Comparison of ENCODE assay signal across 17 mouse cellular contexts in genomic region chr7:46483050-46483449, GRCm38 (mm10).
DNase-seq lines count a peak whose midpoint lies in the region; ATAC-seq and TF ChIP-seq lines count a peak whose summit lies in the region.
"Had no signal": no experiment of that assay in that cellular context is flagged by ENCODE, and none has a peak within 500 bp of the region (broad histone marks: within the 10 kb centered on the region; RNA-seq: fewer than 3 reads in every experiment).

No protein-coding gene starts in this region.

- H3K9me3 ChIP-seq in heart, embryonic 15.5 days (replicated peaks) = no peaks in the 10 kb centered on the region
- no peaks in the 10 kb centered on the region for H3K9me3 ChIP-seq in embryonic facial prominence, embryonic 10.5 days
- H3K9me3 ChIP-seq in midbrain, embryonic 15.5 days = no peaks in the 10 kb centered on the region
- H3K9me3 ChIP-seq: heart, embryonic 12.5 days; hindbrain, embryonic 15.5 days had no signal

- H3K27ac ChIP-seq in heart, embryonic 15.5 days = peak overlapping the region; percentile 78; the same call in 1 of the 2 replicates
- H3K27ac ChIP-seq in embryonic facial prominence, embryonic 10.5 days (replicated peaks) = 0 out of 2 replicates have a peak overlapping the region, but pooled peaks have one; percentile 19
- peak overlapping the region; percentile 84 for H3K27ac ChIP-seq in gastrocnemius, adult 2 months
- H3K27ac ChIP-seq in midbrain, embryonic 15.5 days = 0 out of 2 replicates have a peak overlapping the region, but pooled peaks have one; percentile 25
- H3K27ac ChIP-seq: hindbrain, embryonic 15.5 days had no signal

- no peak overlapping the region for H3K9ac ChIP-seq in heart, embryonic 15.5 days
- H3K9ac ChIP-seq in midbrain, embryonic 15.5 days = no peak overlapping the region
- H3K9ac ChIP-seq: heart, embryonic 12.5 days; hindbrain, embryonic 15.5 days had no signal

- no peak overlapping the region for H3K4me2 ChIP-seq in heart, embryonic 15.5 days
- no peak overlapping the region for H3K4me2 ChIP-seq in midbrain, embryonic 15.5 days
- H3K4me2 ChIP-seq: heart, embryonic 12.5 days; hindbrain, embryonic 15.5 days had no signal

- H3K27me3 ChIP-seq in heart, embryonic 15.5 days = no peaks in the 10 kb centered on the region
- no peaks in the 10 kb centered on the region for H3K27me3 ChIP-seq in embryonic facial prominence, embryonic 10.5 days (replicated peaks; ENCODE audit: low read depth, poor library complexity, severe bottlenecking)
- H3K27me3 ChIP-seq in midbrain, embryonic 15.5 days (replicated peaks) = no peaks in the 10 kb centered on the region
- H3K27me3 ChIP-seq: heart, embryonic 12.5 days; hindbrain, embryonic 15.5 days had no signal

- WGBS in heart, embryonic 15.5 days = 45% methylated on average over 10 of the region's 10 CpGs
- WGBS in embryonic facial prominence, embryonic 10.5 days = 83% methylated on average over 10 of the region's 10 CpGs
- 72% methylated on average over 10 of the region's 10 CpGs for WGBS in midbrain, embryonic 15.5 days

- TF ChIP-seq CTCF in gastrocnemius, adult 2 months (IDR thresholded peaks at IDR 0.05) = no peak

- intact Hi-C loops in gastrocnemius, adult 2 months (cut with DNase I) = loop anchor here (5.0 kb wide), 1 partner anchor 86 kb away; the partner anchor contains the start of gene Kcnc1

- H3K4me1 ChIP-seq in heart, embryonic 15.5 days (replicated peaks) = peaks cover 22% of the 10 kb centered on the region
- peaks cover 17% of the 10 kb centered on the region for H3K4me1 ChIP-seq in embryonic facial prominence, embryonic 10.5 days
- peaks cover 7% of the 10 kb centered on the region for H3K4me1 ChIP-seq in midbrain, embryonic 15.5 days

- no peak overlapping the region for H3K4me3 ChIP-seq in heart, embryonic 15.5 days
- H3K4me3 ChIP-seq in embryonic facial prominence, embryonic 10.5 days = no peak overlapping the region
- no peak overlapping the region for H3K4me3 ChIP-seq in gastrocnemius, adult 2 months
- H3K4me3 ChIP-seq in midbrain, embryonic 15.5 days = no peak overlapping the region
- H3K4me3 ChIP-seq: heart, embryonic 12.5 days; hindbrain, embryonic 15.5 days had no signal

- DNase-seq in heart, adult 18-20 months = no peak
- no peak for DNase-seq in embryonic facial prominence, embryonic 10.5 days (ENCODE audit: low spot score)
- peak; percentile 62 for DNase-seq in gastrocnemius, adult 2 months
- no peak for DNase-seq in left cerebral cortex, adult 8-10 months (ENCODE audit: low spot score in 2 of 2)
- no peak for DNase-seq in liver
- DNase-seq: cerebellum, postnatal 10 days; kidney, adult 18-20 months; kidney, postnatal 14 days; lung, adult 18-20 months; lung, postnatal 36 days; right cerebral cortex, postnatal 4 days; thymus, postnatal 25 days had no signal

- H3K36me3 ChIP-seq in heart, embryonic 15.5 days = no peaks in the 10 kb centered on the region
- no peaks in the 10 kb centered on the region for H3K36me3 ChIP-seq in embryonic facial prominence, embryonic 10.5 days (replicated peaks)
- no peaks in the 10 kb centered on the region for H3K36me3 ChIP-seq in midbrain, embryonic 15.5 days (replicated peaks)
- H3K36me3 ChIP-seq: heart, embryonic 12.5 days; hindbrain, embryonic 15.5 days had no signal

- ATAC-seq in heart, embryonic 15.5 days (replicated peaks; ENCODE audit: insufficient number of reproducible peaks, insufficient read depth, low FRiP score, low read depth) = no peak
- 0 out of 2 replicates have a peak, but pooled peaks have one; percentile 19 for ATAC-seq in midbrain, embryonic 15.5 days (replicated peaks)
- ATAC-seq: forebrain, embryonic 14.5 days had no signal

Comparison
In these comparisons a context has a peak if more than half of its experiments do, and no peak if none do; other contexts are left out.
1. H3K27ac ChIP-seq: peak in every context shown above with its lines; median percentile 84 in gastrocnemius, adult 2 months; 78 in heart, embryonic 15.5 days; 25 in midbrain, embryonic 15.5 days; 19 in embryonic facial prominence, embryonic 10.5 days.